Mouse (Mus musculus) mammary gland, adult 2 months (tissue): ENCODE measurements around the gene Defb19. TPM values are rescaled to one million over a fixed set of nuclear protein-coding genes. Genes with fewer than 3 reads are reported as not detected.

Experiments used
- polyA plus RNA-seq: library from polyadenylated mRNA; depleted of rRNA; stranded (reverse); fragments of >200 nt; gene quantifications from 2 replicates; pipeline ENCODE4 v1.2.3, GENCODE M21; 2012; ENCODE audit warnings: low replicate concordance; rRNA removed

The Defb19 gene
- polyA plus RNA-seq: not detected in 2 replicates

DNA sequence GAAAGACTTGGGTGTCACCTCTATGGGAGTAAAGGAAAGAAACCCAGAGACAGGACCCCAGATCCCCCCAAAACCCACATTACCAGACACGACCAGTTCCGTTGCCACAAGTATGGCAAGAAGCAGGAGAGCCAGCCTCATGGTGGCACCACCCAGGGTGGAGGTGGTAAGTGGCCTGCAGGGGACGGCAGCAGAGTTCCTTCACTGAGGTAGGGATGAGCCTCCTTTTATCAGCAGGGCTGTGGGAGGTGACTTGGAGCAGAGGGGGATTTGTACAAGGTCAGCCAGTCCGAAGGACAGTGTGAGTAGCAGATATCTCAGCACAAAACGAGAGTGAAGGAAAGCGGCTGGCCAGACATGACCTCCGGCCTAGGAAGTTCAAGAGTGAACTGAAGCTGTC lies at the start of gene Defb19:
Gene Defb19 (minus strand): TSS at position 206 of the 400 bp plus-strand sequence.

DNA sequence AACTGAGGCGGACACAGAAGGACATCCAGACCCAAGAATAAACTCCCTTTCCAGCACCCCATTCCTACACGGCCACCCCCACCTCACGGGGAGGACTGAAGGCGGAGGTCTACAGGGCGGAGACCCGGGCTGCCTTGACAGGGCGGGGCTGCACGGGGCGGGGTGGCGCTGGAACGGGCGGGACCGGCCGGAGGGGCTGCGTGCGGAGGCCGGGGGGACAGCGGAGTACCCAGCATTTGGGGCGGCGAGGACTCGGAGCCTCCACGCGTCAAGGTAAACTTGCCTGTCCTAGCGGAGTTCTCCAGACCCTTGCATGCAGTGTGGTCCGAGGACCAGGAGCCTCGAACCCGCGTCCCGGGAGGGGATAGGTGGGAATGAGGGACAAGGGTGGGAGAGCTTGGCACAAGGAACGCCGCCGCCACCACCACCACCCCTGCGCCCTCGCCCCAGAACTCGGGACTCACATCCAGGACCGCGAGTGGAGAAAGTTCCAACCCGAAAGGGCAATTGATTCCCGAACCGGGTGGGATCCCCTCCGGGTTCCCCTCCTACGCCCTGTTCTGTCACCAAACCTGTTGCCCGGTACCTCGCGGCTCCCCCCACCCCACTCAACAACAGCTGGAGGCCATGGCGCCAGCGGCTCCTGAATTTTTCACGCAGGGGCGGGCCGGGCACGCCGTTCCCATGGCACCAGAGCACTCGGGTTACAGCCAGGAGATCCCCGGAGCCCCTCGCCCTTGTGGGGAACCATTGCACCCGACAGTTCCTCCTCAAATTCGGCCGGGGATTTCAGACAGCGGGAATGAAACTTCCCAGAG lies 46.9 kb upstream of the Defb19 start, which contains the start of gene Rem1:
Gene Rem1 (plus strand): TSS at position 178 of the 818 bp plus-strand sequence.

DNA sequence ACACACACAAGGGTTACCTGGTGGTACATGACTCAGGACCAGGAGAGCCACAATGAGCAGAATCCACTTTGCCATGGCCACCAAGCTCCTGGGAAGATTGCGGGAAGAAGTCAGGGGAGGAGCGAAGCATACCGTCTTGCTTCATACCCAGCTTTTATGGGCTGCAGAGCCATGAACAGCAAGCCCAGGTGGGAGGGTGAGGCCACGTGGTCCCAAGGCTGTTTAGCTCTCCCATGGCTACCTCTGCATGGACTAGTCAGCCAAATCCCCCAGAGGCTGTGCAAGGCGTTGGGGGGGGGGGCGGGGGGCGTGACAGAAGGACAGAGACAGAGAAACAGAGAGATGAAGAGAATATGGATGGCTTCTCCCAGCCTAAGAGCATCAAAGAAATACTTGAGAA lies 42.8 kb upstream of the Defb19 start, which contains the start of gene Defb25:
Gene Defb25 (minus strand): TSS at position 101 of the 400 bp plus-strand sequence.

DNA sequence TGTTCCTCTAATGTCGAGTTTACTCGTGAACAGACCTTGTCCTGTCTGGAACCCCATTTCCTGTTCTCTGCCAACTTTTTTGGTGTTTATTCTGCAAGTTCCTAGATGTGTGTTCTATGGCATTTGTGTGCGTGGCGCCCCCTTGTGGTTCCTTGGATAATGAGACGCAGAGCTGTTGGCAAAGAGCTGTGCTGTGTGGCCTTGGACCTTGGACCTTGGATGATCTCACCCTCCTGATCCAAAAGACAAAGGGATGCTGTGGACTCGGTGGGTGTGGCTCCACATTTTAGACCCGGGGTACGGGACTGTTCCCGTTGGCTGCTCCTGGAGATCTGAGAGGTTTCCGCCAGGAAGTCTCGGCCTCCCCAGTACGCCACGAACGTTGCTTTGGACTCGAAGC lies 23.9 kb upstream of the Defb19 start, which contains the start of gene Defb36:
Gene Defb36 (plus strand): TSS at position 271 of the 400 bp plus-strand sequence.

DNA sequence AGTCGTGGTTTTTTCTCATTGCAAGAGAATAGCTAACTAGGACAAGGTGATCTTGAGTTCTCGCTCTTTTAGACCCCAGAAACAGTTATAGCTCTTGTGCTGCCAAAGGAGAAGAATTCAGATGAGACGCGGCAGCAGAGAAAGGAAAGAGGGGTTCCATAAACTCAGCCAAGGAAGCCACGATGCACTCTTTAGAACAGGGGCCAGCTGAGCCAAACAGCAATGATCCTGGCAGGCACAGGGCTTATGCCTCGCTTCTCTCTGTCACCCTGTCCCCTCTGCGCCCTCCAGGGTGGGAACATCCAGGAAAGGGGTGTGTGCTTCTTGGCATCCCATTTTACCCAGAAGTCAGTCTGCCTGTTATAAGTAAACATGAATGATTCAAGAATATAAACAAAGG lies 19.2 kb upstream of the Defb19 start, which contains the start of gene Defb45:
Gene Defb45 (minus strand): TSS at position 101 of the 400 bp plus-strand sequence.

DNA sequence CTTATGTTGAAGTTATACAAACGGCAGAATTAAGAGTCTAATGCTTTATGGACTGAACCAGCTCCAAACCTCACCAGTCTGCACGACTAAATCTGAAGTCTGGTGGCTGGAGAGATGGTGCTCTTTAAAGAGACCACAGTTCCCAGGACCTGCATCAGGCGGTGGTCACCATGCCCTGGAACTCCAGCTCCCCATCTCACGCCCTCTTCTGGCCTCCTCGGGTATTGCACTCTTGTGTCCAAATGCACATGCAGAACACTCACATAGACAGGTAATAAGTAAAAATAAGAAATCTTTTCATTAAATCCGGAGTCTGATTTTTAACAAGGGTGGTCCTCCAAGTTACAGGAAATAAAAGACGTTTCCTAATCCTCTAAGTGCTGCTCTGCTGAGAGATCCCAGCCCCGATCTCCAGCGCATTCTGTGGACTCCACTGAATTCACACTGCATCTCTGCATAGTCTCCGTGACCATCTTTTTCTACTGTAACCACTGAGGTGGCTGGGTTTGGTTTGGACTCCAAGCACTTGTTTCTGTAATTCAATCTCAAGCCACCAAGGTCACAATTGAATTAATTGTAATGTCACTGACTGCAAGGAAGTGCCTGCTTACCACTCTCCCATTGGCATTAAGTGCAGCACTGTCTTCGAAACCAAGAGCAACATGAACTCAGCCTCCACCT lies 7.9 kb downstream of the Defb19 start, which contains the start of gene Defb21:
Gene Defb21 (plus strand): TSS at position 631 of the 681 bp plus-strand sequence.

DNA sequence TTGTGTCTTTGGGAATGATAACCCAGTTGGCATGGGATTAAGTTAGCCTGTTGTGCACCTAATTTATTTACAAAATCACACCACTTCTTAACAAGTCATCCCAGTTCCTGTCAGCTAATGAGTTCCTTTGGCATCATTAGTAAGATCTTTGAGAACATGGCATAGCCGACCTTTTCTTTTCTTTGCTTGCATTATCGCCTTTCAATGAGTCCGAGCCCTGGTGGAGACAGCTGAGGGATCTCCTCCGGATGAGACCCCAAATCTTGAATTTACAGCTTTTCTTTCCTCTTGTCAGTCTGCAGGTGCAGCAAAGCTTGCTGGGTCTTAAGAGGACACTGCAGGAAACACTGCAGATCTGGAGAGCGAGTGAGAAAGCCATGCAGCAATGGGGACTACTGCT lies 11.1 kb downstream of the Defb19 start, which contains the start of gene Gm17416:
Gene Gm17416 (plus strand): TSS at position 301 of the 400 bp plus-strand sequence.

DNA sequence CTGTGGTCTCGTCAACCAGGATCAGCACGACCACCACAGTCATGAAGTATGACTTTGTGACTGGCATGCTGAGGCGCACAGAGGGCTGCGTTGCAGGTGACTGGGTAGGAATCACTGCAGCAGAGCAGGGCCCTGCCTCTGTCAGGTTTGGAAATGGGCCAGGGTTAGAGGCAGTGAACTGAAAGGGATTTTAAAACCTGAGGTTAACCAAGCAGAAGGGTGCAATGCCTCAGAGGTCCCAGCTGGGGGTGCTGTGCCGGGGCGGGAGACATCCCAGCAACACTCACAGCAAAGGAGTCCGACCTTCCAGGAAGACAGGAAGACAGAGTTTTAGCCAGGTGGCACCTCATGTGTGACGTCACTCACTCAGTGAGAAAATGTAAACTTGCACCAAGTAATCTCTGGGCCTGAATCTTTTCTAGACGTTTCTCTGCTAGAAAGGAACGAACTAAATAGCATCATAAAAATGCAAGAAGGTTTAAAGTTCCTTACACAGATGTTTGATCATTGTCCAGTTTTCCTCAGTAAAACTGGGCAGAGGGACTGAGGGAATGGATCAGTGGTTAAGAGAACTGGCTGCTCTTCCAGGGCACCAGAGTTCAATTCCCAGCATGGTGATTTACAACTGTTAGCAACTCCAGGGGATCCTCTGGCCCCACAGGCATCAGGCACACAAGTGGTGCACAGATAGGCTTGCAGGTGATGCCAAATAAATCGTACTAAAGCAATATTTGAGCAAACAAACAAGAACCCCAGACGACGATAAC lies 40.0 kb downstream of the Defb19 start, which contains the start of gene Defb29:
Gene Defb29 (minus strand): TSS at position 155 of the 767 bp plus-strand sequence.

Other genes starting within 250 kb of the Defb19 start
- 294 and 352 TPM in 2 replicates for gene Rbck1, start 247.7 kb downstream of the Defb19 start, polyA plus RNA-seq
- gene Trib3, start 236.3 kb downstream of the Defb19 start, polyA plus RNA-seq: 5.7 and 10.4 TPM in 2 replicates
- not detected in 2 replicates for gene Nrsn2, start 203.7 kb downstream of the Defb19 start, polyA plus RNA-seq
- 5.9 and 9.2 TPM in 2 replicates for gene Sox12, start 182.2 kb downstream of the Defb19 start, polyA plus RNA-seq
- 2.1 and 2.6 TPM in 2 replicates for gene Zcchc3, start 165.3 kb downstream of the Defb19 start, polyA plus RNA-seq
- gene 6820408C15Rik, start 164.7 kb downstream of the Defb19 start, polyA plus RNA-seq: 0.08 and 0.17 TPM in 2 replicates
- not detected in 2 replicates for gene Defb23, start 115.7 kb downstream of the Defb19 start, polyA plus RNA-seq
- gene Defb20, start 103.2 kb downstream of the Defb19 start, polyA plus RNA-seq: not detected in 2 replicates
- not detected in 2 replicates for gene Defb22, start 90.2 kb downstream of the Defb19 start, polyA plus RNA-seq
- not detected in 2 replicates for gene Defb26, start 68.6 kb downstream of the Defb19 start, polyA plus RNA-seq
- gene Defb28, start 62.1 kb downstream of the Defb19 start, polyA plus RNA-seq: not detected in 2 replicates
- gene Defb29, start 40.2 kb downstream of the Defb19 start, polyA plus RNA-seq: not detected in 2 replicates
- not detected in 2 replicates for gene Gm17416, start 11.0 kb downstream of the Defb19 start, polyA plus RNA-seq
- not detected in 2 replicates for gene Defb21, start 7.6 kb downstream of the Defb19 start, polyA plus RNA-seq
- not detected in 2 replicates for gene Defb45, start 19.1 kb upstream of the Defb19 start, polyA plus RNA-seq
- gene Defb36, start 24.0 kb upstream of the Defb19 start, polyA plus RNA-seq: not detected in 2 replicates
- 1.1 TPM in 1 of 2 replicates, not detected in the other for gene Defb25, start 42.7 kb upstream of the Defb19 start, polyA plus RNA-seq
- gene Rem1, start 46.6 kb upstream of the Defb19 start, polyA plus RNA-seq: 9.5 and 17.9 TPM in 2 replicates
- 151 and 249 TPM in 2 replicates for gene H13, start 89.1 kb upstream of the Defb19 start, polyA plus RNA-seq
- 3.1 and 7.1 TPM in 2 replicates for gene Mcts2, start 106.7 kb upstream of the Defb19 start, polyA plus RNA-seq
- 125 and 230 TPM in 2 replicates for gene Id1, start 155.9 kb upstream of the Defb19 start, polyA plus RNA-seq
- 5.7 and 6.6 TPM in 2 replicates for gene Cox4i2, start 173.9 kb upstream of the Defb19 start, polyA plus RNA-seq